Mouse (Mus musculus) heart, embryonic 14.5 days (tissue): ENCODE measurements around the gene Lsm11. TPM values are rescaled to one million over a fixed set of nuclear protein-coding genes. Genes with fewer than 3 reads are reported as not detected.

ENCODE experiments used
- ATAC-seq: fragments of 200-750 bp; cut with Nextera tagmentation; 2 replicates; pipeline ENCODE4 v1.8.0; 2017; ENCODE audit warnings: low read depth, moderate TSS enrichment; ENCODE audit not compliant: insufficient number of reproducible peaks, insufficient read depth, low FRiP score
- H3K27ac ChIP-seq, 2 experiments: fragments of 200-500 bp in 1 of 2; fragments of 300-500 bp in 1 of 2; sonication (generic) in 1 of 2; replicated peaks in 1 of 2; 2 replicates each; pipeline ENCODE4 v1.5.1; 2012 to 2014; ENCODE audit warnings: low read depth in 2 of 2, low read length in 2 of 2, control low read depth in 1 of 2, mild to moderate bottlenecking in 1 of 2, mixed read lengths in 1 of 2; ENCODE audit not compliant: control insufficient read depth in 1 of 2, insufficient read depth in 1 of 2
- H3K27me3 ChIP-seq: fragments of 300-500 bp; sonication (generic); 2 replicates; pipeline ENCODE4 v1.6.1; 2014; ENCODE audit warnings: mild to moderate bottlenecking, low read length, control low read depth; ENCODE audit not compliant: control insufficient read depth, insufficient read depth
- H3K36me3 ChIP-seq: fragments of 300-500 bp; sonication (generic); 2 replicates; pipeline ENCODE4 v1.6.1; 2014; ENCODE audit warnings: mild to moderate bottlenecking, control low read depth, low read length, mixed read lengths; ENCODE audit not compliant: control insufficient read depth, insufficient read depth
- H3K4me1 ChIP-seq, 2 experiments: fragments of 200-500 bp in 1 of 2; fragments of 300-500 bp in 1 of 2; sonication (generic) in 1 of 2; 2 replicates each; pipeline ENCODE4 v1.6.1; 2012 to 2014; ENCODE audit warnings: low read length in 2 of 2, control low read depth in 1 of 2, mixed read lengths in 1 of 2; ENCODE audit not compliant: control insufficient read depth in 2 of 2, insufficient read depth in 2 of 2
- H3K4me2 ChIP-seq: fragments of 300-500 bp; sonication (generic); 2 replicates; pipeline ENCODE4 v1.6.1; 2014; ENCODE audit warnings: mild to moderate bottlenecking, low read length
- H3K4me3 ChIP-seq, 2 experiments: fragments of 200-500 bp in 1 of 2; fragments of 300-500 bp in 1 of 2; sonication (generic) in 1 of 2; 2 replicates each; pipeline ENCODE4 v1.5.1; 2012 to 2014; ENCODE audit warnings: low read length in 2 of 2, mild to moderate bottlenecking in 2 of 2, control low read depth in 1 of 2, low read depth in 1 of 2, moderate library complexity in 1 of 2; ENCODE audit not compliant: control insufficient read depth in 1 of 2, insufficient read depth in 1 of 2
- H3K9ac ChIP-seq: fragments of 300-500 bp; sonication (generic); 2 replicates; pipeline ENCODE4 v1.6.1; 2014; ENCODE audit warnings: mild to moderate bottlenecking, low read length
- H3K9me3 ChIP-seq: fragments of 300-500 bp; sonication (generic); 2 replicates; pipeline ENCODE4 v1.6.1; 2016; ENCODE audit warnings: low read length, control low read depth; ENCODE audit not compliant: control insufficient read depth
- WGBS: fragments of 180-500 bp; shearing (Covaris S2); extraction: QIAGEN DNeasy Blood & Tissue Kit; methylation state at CpG from one replicate; pipeline ENCODE4 v1.1.7; 2014; 5-methylcytosine and 5-hydroxymethylcytosine counted together
- polyA plus RNA-seq: library from polyadenylated mRNA; unstranded; fragments of >200 nt; fragmentation: Nextera tagmentation; extraction: Ambion mirVana; gene quantifications from 2 replicates; pipeline ENCODE4 v1.2.1, GENCODE M21; 2014

Lsm11 gene
- polyA plus RNA-seq, 1 experiment from 2014 or later, result 9.8 TPM

GRCm38 (mm10) chr11:45927456-45927855, 17.3 kb downstream of the Lsm11 start:
- WGBS, result 48% methylated on average over 5 of the region's 5 CpGs
- no peaks in the 10 kb centered on the region for H3K4me1 ChIP-seq
- peaks cover 27% of the 10 kb centered on the region for H3K36me3 ChIP-seq
- H3K27me3 ChIP-seq, result no peaks in the 10 kb centered on the region
- H3K9ac ChIP-seq, result no peak overlapping the region
- no peak overlapping the region for H3K27ac ChIP-seq
- no peak; the same call in 1 of the 2 replicates for ATAC-seq
- no peak overlapping the region for H3K4me2 ChIP-seq
- no peaks in the 10 kb centered on the region for H3K9me3 ChIP-seq
- no peak overlapping the region for H3K4me3 ChIP-seq

GRCm38 (mm10) chr11:45926640-45927082, 18.1 kb downstream of the Lsm11 start:
- Histone ChIP-seq H3K27me3 (no peaks in the 10 kb centered on the region), H3K4me1 (no peaks in the 10 kb centered on the region; a peak in 1 of 4 replicates), H3K27ac (0 out of 4 replicates have a peak overlapping the region, but pooled peaks of 1 of the 2 experiments have one; percentile 28), H3K36me3 (peaks cover 20% of the 10 kb centered on the region), H3K4me2 (peak overlapping the region; percentile 61), H3K9ac (peak overlapping the region; percentile 63; the same call in 1 of the 2 replicates), H3K4me3 (peak overlapping the region; percentile 35 to 42), H3K9me3 (no peaks in the 10 kb centered on the region)
- no peak for ATAC-seq
- 1% methylated on average over 9 of the region's 9 CpGs for WGBS

- WGBS, result 76% methylated on average over 6 of the region's 6 CpGs
- ATAC-seq, result no peak
These were observed 19.3 kb downstream of the Lsm11 start for GRCm38 (mm10) chr11:45925436-45925835.

DNA sequence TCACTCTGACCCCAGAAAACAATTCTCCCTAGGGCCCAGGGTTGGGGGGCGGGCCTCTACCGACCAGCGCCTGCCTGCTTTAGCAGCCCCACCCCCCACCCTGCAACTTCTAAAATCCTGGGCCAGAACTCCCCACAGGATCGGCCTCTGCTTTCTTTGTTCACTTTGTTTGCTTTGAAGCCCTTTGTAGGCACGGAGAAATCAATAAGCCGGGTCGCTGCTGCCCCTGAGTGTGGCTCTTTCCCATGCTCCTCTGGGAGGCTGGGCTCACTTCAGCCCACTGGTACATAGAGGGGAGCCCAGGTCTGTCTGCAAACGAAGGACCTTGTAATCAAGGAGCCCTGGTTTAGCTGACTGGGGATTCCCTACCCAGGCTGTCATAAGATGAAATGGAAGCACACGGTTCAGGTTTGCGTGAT, 23.2 kb downstream of the Lsm11 start:
- no peaks in the 10 kb centered on the region for H3K36me3 ChIP-seq
- WGBS, result 21% methylated on average over 10 of the region's 10 CpGs

More at GRCm38 (mm10) chr11:45925436-45925835, 19.3 kb downstream of the Lsm11 start:
- H3K9me3 ChIP-seq, result no peaks in the 10 kb centered on the region
- H3K4me3 ChIP-seq, result no peak overlapping the region
- H3K9ac ChIP-seq, result no peak overlapping the region
- H3K27me3 ChIP-seq, result no peaks in the 10 kb centered on the region
- H3K4me1 ChIP-seq, result peaks cover 0 to 4% of the 10 kb centered on the region in 2 experiments; a peak in 1 of 4 replicates
- H3K4me2 ChIP-seq, result no peak overlapping the region
- no peak overlapping the region for H3K27ac ChIP-seq
- H3K36me3 ChIP-seq, result peaks cover 9% of the 10 kb centered on the region

DNA sequence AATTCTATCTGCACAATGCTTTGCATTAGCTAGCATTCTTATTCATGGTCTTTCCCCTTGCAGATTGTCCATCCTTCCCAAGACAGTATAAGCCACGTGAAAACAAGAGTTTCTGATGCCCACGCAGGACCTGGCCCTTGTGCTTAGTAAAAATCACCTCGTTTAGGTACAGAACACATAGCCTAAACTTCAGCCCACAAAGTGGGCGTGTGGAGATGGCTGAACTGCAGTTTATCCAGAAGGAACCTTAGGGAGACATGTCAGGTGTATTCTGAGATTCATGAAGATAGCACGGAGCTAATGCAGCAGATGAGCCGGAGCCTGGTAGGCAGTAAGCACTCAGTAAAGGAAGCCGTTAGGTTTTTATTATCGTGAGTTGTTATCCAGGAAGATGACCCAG, 23.7 kb downstream of the Lsm11 start:
- Histone ChIP-seq H3K36me3 (no peaks in the 10 kb centered on the region), H3K4me1 (peaks cover 0 to 4% of the 10 kb centered on the region in 2 experiments; a peak in 1 of 4 replicates), H3K4me2 (peak overlapping the region; percentile 29; the same call in 1 of the 2 replicates), H3K27ac (no peak overlapping the region), H3K9ac (0 out of 2 replicates have a peak overlapping the region, but pooled peaks have one; percentile 5), H3K27me3 (no peaks in the 10 kb centered on the region), H3K9me3 (no peaks in the 10 kb centered on the region), H3K4me3 (no peak overlapping the region)
- no peak for ATAC-seq
- 63% methylated on average over 8 of the region's 8 CpGs for WGBS

More for the DNA sequence above, 23.2 kb downstream of the Lsm11 start:
- peak overlapping the region; percentile 29; the same call in 1 of the 2 replicates for H3K4me2 ChIP-seq
- no peak overlapping the region for H3K27ac ChIP-seq
- H3K9ac ChIP-seq, result 0 out of 2 replicates have a peak overlapping the region, but pooled peaks have one; percentile 5
- ATAC-seq, result no peak
- H3K4me1 ChIP-seq, result peaks cover 0 to 4% of the 10 kb centered on the region in 2 experiments; a peak in 1 of 4 replicates
- no peak overlapping the region for H3K4me3 ChIP-seq
- no peaks in the 10 kb centered on the region for H3K27me3 ChIP-seq
- no peaks in the 10 kb centered on the region for H3K9me3 ChIP-seq

DNA sequence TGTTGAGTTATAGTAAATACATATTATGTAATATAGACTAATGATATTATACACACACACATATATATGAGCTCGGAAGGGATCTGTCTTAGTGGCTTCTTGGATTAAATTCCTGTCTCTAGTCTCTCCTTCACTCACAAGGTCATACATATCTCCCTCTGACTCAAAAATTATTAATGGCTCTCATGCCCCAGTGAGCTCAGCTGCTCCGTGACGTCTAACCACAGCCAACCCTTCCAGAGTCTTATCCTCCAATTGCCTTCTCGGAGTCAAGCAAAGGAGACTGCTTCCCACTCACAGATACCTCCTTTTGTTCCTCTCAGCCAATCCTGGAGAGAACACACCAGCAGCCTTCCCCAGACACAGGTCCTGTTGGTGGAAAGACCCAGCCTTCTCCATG, 25.9 kb downstream of the Lsm11 start:
- no peaks in the 10 kb centered on the region for H3K36me3 ChIP-seq
- ATAC-seq, result no peak
- no peak overlapping the region for H3K4me3 ChIP-seq
- no peak overlapping the region for H3K9ac ChIP-seq
- no peaks in the 10 kb centered on the region for H3K9me3 ChIP-seq
- H3K4me2 ChIP-seq, result no peak overlapping the region
- peaks cover 0 to 4% of the 10 kb centered on the region in 2 experiments; a peak in 1 of 4 replicates for H3K4me1 ChIP-seq
- H3K27me3 ChIP-seq, result no peaks in the 10 kb centered on the region
- H3K27ac ChIP-seq, result no peak overlapping the region
- 62% methylated on average over 4 of the region's 4 CpGs for WGBS

DNA sequence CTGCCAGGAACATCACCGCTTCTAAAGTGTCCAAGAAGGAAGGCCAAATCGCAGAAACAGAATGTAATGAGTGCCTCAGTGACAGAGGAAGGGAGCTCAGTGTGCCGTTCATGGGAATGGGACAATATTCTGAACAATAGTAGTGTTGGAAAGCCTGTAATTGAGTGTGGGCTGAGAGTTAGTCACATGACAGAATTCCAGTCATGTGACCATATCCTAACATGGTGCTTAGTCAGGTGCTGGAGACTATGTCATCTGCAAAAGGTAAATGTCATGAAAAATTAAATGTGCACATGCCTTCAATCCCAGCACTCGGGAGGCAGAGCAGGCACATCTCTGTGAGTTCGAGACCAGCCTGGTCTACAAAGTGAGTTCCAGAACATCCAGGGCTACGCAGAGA, 26.7 kb downstream of the Lsm11 start:
- Histone ChIP-seq H3K27me3 (no peaks in the 10 kb centered on the region), H3K4me2 (no peak overlapping the region), H3K4me3 (no peak overlapping the region), H3K36me3 (0 out of 2 replicates have a peak, but pooled peaks cover 2% of the 10 kb centered on the region), H3K9me3 (no peaks in the 10 kb centered on the region), H3K9ac (no peak overlapping the region), H3K4me1 (peaks cover 0 to 4% of the 10 kb centered on the region in 2 experiments; a peak in 1 of 4 replicates), H3K27ac (no peak overlapping the region)
- WGBS, result 93% methylated on average over 6 of the region's 6 CpGs
- ATAC-seq, result no peak

- Histone ChIP-seq H3K27me3 (no peaks in the 10 kb centered on the region), H3K27ac (no peak overlapping the region), H3K9ac (no peak overlapping the region), H3K9me3 (no peaks in the 10 kb centered on the region), H3K4me1 (peaks cover 0 to under 1% of the 10 kb centered on the region in 2 experiments; a peak in 1 of 4 replicates), H3K4me2 (no peak overlapping the region), H3K4me3 (no peak overlapping the region), H3K36me3 (peaks cover 16% of the 10 kb centered on the region)
- WGBS, result 84% methylated on average over 10 of the region's 10 CpGs
- ATAC-seq, result no peak
These were observed 28.5 kb downstream of the Lsm11 start for GRCm38 (mm10) chr11:45916196-45916595.
